Mouse (Mus musculus) neural tube, postnatal 0 days (tissue): ENCODE data around the gene Gm5935. TPM values are rescaled to one million over a fixed set of nuclear protein-coding genes. Genes with fewer than 3 reads are reported as not detected.

Source experiments
- polyA plus RNA-seq: library from polyadenylated mRNA; unstranded; fragments of >200 nt; fragmentation: Nextera tagmentation; extraction: Ambion mirVana; gene quantifications from 2 replicates; pipeline ENCODE4 v1.2.1, GENCODE M21; 2015

Gm5935 gene
- not detected in 2 replicates for polyA plus RNA-seq

GRCm38 (mm10) chrX:24775064-24775463, at the start of gene Gm5935:
Gene Gm5935, minus strand, starts transcription at chrX:24775164.

Other genes with a start within 250 kb of the Gm5935 start
- gene Gm4297, start 200.3 kb downstream of the Gm5935 start, polyA plus RNA-seq: not detected in 2 replicates